Mouse (Mus musculus): Measurements from ENCODE around the gene Hhat.

Gene Hhat

DNA sequence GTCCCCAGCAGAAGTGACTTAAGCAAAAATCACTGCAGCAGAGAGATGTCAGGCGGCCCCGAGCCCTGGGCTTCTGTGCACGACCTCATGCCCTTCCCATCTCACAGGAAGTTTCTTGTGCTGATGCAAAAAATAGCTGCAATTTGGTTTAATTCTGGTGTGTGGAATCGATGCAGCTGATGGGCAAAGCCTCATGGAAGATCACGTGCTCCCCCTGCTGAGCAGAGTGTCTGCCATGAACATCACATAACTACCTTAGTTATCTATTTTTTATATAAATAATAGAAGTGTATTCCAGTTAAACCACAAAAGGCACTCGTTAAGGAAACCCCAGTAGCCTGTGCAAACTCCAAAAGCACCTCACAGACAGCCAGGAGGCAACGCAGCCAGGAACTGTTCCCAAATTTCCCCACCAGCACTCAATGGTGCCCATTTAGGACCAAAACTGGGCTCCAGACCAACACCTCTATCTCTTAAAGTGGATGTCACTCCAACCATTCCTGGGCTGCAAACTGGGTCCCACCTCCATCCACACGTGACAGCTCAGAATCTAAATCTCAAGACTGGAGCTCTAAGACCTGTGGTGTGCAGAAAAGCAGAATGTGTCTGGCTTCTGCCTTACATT is 118.9 kb downstream of the Hhat start:
- no peak for DNase-seq (ENCODE audit: low spot score)

DNA sequence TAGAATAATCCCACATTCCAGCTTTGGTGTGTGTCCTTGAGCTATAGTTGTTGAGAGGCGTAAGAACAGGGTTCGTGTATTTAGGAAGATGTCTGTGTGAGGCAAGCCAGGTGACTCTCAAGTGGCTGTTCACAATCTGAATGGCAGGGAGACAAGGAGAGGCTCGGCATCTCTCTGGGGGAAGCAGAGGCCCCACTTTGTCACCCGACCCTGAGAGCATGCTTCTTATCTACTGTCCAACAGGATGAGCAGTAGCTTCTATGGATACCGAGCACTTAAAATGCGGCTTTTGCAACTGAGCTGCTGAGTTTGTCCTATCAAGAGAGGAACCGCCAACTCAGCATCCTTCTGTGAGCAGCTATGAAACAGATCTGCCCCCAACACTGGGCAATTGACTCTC is 120.4 kb downstream of the Hhat start:
- DNase-seq (ENCODE audit: low spot score), result no peak

DNA sequence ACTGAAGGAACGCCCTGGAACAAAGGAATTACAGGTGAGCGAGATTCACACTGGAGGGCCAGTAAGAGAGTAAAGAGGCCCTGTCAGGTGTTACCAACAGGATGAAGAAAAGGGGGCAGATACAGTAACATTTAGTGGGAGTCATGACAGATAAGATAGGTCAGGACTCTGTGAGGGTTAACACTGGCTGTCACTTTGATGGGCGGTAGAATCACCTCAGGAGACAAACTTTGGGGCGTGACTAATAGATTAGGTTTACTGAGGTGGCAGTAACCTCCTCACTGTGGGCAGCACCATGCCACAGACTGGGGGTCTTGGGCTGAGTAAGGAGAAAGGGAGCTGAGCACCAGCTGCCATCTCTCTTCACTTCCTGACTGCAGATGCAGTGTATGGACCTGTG is 121.0 kb downstream of the Hhat start:
- DNase-seq (ENCODE audit: low spot score), result no peak

DNA sequence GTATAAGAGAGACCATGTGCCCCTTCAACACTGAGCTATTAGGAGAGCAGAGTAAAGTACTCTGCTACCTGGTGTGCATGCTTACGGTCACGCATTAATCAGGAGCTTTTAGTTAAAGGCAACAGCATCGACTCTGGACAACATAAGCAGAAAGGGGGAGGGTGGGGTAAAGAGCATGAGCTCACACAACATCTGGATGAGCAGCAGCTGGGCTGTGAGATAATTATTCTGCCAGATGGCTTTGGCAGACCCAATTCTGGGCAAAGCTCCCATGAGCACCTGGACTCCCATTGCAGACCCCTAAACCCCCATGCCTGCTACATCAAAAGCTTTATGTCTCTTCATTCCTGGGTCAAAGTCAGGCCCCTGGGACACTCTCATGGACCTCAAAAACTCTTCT is 121.8 kb downstream of the Hhat start:
- DNase-seq (ENCODE audit: low spot score), result no peak

DNA sequence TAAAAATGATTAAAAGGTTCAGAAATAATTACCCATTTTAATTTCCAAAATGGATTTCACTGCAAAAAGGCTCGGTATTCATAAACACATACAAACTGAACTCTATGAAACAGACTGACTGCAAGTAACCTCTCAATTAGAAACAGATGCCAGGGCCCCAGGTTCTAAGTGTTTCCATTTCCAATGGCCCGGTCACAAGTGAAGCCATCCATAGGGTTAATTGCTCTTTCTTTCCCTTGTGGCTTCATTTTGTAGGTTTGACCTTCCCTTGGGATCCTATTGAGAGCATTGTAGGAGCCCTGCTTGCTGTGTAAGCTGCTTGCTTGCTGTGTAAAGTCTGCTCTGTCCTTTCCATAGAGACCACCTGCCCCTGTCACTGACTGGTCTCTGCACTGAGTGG is 123.7 kb downstream of the Hhat start:
- no peak for DNase-seq (ENCODE audit: low spot score)

DNA sequence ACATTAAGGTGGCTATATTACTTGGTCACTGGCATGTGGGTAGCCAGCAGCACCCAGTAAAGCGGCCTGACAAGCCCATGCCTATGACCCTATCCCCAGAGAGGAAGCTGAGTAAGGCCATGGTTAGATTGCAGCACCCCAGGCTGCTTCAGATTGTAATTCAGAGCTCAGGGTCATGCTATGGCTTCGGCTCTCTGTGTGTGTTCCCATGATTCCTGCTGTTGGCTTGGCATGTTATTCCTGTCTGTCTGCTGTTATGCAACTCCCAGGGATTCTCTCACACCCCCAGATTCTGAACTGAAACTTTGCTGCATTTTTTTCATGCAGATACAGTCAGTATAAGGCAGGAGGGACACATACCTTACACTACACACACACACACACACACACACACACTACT is 128.9 kb downstream of the Hhat start:
- DNase-seq (ENCODE audit: low spot score), result no peak

DNA sequence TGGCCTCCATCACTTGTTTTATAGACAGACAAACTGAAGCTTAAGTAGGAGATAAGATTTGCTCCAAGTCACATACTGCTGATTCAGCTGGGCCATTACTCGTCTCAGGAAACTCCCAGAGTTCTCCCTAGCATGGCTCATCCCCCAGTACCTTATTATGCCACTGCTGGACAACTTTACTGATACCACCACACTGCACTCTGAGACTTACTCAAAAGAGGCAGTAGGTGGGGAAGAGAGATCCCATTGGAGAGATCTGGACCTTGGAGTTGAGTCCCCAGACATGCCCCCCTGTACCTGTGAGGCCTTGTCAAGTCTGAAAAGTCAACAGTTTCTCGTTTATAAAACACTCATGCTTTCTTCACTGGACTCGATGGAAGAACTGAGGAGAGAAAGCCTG is 131.8 kb downstream of the Hhat start:
- DNase-seq (ENCODE audit: low spot score), result no peak

DNA sequence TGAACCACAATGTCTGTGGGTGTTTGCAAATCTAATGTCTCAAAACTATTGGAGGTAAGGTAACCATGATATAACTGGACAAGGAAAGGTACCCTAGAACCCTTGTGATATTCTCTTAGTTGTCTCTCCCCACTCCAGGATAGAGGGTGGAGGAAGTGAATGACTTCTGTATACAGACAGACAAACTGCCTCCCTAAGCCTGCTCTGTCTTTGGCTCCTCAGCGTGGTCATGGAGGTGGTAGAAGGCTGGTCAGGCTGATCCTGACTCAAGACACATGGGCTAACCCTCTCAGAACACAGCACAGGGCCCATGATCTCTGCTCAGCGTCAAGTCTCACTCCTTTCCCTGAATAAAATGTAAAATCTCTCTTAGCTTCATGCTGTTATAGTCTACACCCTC is 149.2 kb downstream of the Hhat start:
- DNase-seq (ENCODE audit: low spot score), result no peak

DNA sequence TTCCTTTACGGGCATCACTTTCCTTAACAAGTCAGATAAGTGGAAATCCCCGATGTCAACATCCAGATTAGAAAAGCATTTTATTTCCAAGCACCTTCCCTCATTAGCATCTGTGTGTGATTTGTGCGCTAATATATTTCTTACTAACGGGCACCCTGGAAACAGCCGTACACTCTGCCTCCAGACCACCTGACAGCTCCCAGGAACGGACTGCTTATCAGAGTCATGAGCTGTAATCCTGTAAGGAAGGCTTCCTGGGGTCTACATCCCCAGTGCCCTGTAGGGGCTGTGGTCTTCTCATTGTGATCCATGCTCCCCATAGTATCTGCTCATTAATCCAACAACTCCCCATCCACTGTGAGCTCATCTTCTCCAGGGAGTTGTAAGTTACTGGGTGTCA is 157.8 kb downstream of the Hhat start:
- no peak for DNase-seq (ENCODE audit: low spot score)

DNA sequence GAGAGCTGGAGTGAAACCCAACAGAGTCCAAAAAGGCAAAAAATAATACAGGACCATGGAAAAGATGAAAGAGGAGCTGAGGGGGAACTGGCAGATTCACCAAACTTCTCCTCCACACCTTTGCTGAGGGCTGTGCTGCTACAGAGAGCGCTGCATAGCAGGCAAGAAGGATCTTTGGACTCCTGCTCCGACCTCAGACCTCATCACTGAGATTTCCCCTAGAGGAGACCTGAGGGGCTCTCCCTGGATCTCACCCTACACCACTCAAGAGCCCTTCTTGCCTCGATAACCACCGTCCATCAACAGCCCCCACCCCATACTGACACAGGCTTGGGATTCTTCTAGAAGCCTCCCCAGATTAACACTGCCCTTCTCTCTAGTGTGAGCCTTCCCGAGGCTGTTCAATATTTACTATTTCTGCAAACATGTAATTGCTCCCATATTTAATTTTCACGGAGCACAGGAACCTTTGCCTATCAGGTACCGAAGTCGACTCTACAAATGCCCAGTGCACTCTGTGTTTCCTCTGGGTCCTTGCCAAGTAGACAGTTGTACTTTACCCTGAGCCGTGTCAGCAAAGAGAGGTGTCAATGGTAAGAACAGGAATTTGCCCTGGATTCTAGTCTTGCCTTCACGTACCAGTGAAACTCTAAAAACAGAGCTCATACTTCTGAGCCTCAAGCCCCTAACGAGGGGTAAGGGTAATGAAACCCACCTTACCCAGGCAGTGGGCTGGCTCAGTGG is 158.9 kb downstream of the Hhat start:
- no peak for DNase-seq (ENCODE audit: low spot score)

DNA sequence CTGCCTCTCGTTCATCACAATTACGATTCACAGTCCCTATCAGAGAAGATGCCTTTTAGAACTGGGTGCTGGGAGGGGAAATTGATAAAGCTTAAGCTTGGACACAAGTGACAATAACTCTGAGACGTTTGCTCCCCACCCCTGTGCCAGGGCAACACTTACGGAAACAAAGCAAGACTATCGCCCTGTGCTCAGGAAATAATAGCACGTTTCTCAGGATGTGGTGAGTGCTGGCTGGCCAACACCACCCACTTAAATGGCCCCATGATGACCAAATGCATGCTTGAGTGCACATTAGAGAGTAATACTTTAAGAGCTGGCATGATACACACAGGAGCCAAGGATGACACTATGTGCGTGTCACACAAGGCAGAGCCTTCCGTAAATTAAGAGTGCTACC is 164.1 kb downstream of the Hhat start:
- DNase-seq (ENCODE audit: low spot score), result no peak

DNA sequence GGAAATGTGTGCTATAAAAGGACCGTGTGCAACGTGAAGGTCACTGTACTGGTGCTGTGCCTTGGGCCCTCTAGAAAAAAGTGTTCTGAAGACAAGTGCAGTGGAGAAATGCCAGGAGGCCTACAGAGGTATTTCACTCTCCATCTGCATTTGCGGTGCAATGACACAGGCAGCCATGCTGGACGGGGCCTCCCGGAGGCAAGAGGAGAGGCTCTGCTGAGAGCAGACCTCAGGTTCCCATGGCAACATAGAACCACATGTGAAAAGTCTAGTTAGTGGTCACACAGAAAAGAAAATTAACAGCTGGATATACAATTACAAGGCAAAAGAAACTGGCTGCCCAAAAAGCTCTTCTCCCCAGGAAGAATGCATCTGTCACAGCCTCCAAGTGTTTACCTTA is 166.6 kb downstream of the Hhat start:
- no peak for DNase-seq (ENCODE audit: low spot score)

DNA sequence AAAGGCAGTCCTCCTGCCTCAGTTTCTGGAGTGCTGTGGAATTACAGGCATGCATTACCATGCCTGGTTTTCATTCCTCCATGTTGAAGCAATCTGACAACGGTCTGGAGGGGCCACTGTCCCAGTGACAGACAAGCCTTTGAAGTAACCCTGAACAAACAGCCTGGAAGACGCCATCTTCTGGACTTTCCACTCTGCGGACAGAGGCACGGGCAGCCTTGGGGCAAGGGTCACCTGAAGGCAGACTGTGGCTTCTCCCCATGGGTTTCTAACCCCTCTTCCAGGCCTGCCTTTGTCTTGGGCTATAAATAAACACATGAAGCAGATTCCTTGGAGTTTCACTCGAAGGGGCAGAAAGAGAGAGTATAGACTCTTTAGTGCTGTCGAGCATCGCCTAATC is 167.5 kb downstream of the Hhat start:
- no peak for DNase-seq (ENCODE audit: low spot score)

DNA sequence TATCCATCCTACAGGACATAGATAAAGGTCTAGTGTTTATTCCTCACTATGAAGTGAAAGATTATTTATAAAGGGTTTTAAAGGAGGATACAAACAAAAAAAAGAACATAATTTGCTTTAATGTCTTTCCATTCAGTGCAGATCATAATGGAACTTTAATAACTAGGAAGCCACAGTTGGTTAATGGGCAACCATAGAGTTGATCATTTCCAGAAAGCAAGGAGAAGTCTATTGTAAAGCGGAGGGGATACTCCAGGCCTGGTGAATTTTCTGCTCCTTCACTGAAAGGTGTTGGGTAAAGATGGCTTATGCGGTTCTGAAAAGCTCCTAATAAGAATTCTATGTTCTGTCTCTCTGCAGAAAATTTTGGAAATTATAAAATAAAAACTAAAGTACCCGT is 169.8 kb downstream of the Hhat start:
- no peak for DNase-seq (ENCODE audit: low spot score)

DNA sequence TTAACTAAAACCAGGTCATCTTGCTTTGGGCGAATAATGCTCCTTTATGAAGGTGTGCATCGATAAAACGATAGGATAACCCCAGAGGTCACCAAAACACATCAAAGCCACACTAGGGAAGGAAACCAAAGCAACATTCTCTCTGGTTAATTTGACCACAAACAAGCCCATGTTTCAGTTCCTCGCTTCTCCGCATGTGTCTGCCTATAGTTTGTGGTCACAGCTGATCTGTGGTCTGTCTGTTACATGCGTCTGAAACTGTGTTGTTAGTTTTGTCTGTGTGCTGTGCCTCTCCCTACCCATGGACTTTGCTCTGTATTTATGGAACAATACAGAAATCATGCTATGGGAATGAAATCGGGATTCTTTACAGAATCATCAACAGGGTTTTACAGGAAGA is 171.3 kb downstream of the Hhat start:
- DNase-seq (ENCODE audit: low spot score), result no peak

DNA sequence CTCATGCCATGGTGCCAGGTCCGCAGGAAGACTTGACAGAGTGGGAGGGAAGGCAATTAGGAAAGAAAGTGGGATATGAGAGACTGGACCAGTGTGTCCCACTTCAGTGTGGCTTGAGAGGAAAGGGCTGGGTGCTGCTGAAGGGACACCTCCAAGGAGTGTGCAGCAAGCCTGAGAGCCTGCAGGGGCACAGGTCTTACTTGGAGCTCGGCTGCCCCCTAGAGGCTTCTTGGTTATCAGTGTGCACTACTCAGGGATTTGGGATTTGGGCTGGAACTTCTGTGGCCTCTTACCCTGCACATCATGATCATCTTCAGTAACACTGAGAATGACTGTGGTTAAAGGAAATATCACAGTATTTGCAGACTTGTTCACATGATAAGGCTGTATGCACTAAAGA is 172.6 kb downstream of the Hhat start:
- DNase-seq (ENCODE audit: low spot score), result peak; percentile 70

DNA sequence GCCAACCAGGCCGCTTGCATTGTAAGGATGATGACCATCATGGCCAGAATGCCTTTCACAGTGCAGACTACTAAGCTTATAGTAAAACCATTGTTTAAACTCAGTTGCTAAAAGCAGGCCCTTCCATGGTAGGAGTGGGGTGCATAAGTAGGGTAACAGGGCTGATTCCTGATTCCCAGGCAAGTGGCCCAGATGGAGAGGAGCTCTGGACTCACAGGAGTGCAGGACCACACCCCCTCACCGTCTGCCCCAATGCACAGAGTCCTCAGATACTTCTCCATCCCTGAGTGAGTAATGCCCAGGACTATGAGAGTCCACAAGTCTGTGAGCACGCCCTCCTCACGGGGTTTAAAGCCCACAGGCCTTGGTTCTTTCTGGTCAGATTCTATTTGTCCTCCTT is 175.6 kb downstream of the Hhat start:
- no peak for DNase-seq (ENCODE audit: low spot score)

DNA sequence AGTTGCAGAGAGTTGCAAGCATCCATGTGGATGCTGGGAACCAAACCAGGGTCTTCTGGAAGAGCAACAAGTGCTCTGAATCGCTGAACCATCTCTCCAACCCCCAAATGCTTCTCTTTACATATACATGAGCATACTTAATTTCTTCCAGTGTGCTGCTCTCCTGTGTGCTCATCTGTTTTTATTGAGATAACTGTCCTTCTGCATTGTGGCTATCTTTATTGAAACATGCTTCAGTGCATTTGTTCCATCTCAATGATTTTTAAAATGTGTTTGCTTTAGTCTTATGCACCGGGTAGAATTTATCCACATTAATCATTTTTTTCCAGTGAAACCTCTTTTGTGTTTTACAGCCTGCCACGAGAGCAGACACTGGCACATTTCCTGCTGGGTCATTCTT is 177.5 kb downstream of the Hhat start:
- DNase-seq (ENCODE audit: low spot score), result no peak

DNA sequence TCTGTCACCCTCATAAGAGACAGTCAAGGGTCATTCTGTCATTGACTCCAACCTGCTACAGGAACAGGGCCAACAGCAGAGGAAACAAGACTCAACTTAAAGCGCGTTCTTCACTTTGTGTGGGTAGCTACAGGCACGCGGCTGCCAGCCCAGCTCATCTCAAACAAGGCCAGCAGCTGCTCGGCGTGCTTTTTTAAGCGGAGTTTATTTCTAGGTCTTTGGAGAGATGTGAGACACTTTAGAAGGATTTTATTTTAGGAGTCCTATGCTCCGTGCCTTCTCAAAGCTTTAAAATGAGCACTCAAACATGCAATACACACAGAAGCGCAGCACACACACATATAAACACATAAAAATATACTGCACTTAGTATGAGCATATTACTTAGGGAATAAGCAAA is 183.6 kb downstream of the Hhat start:
- no peak for DNase-seq (ENCODE audit: low spot score)

DNA sequence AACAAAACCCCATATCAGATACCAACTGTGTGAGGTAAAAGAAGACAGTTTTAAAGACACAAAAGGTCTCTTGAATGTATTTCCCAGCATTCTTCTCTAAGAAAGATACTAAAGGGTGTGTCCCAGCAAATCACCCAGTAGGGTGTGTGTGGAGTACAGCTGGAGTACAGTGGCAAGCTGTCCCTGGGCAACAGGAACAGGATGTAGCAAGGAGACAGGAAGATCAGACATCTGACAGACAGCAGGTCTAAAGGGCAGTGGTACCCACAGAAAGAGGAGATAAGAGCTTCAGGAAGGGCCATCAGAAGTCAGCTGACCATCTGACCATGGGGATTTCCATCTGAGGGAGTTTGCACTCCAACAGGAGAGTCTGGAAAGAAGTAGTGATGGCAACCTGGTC is 185.7 kb downstream of the Hhat start:
- DNase-seq (ENCODE audit: low spot score), result no peak

DNA sequence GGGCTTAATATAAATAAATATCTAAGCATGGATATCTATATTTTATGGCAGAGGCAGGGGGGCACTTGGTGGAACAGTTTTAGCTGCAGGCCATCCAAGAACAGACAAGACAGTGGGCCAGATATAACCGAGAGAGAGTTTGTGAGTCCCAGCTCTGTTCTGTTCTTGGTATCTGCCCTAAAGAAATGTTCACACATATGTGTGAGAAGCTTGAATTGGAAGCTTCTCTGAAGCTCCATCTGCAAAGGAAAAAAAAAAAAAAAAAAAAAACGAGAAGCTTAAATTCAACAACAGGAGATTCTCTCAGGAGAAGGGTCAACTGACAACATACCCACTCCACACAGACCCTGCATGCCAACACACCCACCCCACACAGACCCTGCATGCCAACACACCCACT is 188.1 kb downstream of the Hhat start:
- no peak for DNase-seq (ENCODE audit: low spot score)

DNA sequence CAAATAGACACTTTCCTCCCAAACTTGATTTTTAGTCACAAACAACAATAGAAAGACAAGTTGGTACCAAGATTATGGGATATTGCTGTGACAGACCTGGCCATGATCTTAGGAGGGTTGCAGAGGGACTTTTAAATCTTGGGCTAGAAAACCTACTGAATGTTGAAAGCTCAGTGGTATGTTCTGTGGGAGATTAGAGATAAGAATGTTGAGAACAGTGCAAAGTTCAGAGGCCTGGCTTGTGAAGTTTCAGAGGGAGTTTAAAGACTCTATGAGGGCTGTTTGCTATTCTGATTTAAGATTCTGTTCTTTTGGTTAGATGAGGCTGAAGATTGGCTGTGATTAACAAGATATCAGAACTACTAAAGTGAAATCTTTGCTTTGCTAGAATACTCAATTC is 206.3 kb downstream of the Hhat start:
- no peak for DNase-seq (ENCODE audit: low spot score)

DNA sequence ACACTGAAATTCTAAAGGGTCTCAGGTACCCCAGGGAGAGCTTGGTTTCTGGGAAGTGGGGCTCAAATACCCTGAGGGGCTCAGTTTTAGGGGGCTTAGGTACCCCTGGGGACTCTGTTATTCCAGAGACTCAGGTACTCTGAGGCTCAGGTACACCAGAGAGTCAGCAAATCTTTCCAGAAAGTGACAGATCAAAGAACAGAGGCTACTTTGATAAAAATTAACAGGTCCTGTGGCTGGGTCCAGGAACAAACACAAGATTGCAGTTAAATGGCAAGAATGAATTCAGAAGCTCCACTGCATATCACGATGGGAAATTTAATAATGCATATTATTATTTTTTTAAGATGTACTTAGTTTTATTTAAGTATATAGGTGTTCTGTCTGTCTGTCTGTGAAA is 211.7 kb downstream of the Hhat start:
- no peak for DNase-seq (ENCODE audit: low spot score)

DNA sequence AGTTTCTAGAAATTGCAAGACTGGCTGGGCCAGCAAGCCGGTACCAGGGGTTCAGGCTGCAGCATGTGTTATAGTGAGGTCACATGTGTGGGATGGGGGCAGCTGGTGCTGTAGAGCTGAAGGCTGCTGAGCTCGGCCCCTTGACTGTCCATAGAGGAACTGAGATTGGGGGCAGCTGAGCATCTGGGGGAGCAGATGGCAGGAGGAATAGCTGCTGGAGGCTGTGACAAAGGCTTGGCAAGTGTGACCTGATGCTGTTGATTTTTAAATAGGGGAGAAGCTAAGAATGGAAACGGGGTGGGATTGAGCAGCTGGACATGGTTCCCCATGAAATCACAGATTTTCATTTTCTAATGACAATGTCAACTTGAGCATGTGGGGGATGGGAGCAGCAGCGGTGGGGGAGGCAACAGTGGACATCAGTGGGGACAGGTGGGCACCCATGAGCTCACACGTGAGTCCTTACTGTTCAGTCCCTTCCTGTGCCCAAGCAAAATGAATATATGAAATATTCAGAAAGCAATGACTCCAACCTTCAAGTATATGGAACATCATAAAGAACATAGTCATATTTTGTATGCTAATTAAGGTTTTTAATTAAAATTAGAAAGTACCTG is 212.9 kb downstream of the Hhat start:
- no peak for DNase-seq (ENCODE audit: low spot score)

Data from urinary bladder, postnatal 25 days (tissue).